Mouse (Mus musculus): Measurements from ENCODE around the gene Atf4.

Gene Atf4

DNA sequence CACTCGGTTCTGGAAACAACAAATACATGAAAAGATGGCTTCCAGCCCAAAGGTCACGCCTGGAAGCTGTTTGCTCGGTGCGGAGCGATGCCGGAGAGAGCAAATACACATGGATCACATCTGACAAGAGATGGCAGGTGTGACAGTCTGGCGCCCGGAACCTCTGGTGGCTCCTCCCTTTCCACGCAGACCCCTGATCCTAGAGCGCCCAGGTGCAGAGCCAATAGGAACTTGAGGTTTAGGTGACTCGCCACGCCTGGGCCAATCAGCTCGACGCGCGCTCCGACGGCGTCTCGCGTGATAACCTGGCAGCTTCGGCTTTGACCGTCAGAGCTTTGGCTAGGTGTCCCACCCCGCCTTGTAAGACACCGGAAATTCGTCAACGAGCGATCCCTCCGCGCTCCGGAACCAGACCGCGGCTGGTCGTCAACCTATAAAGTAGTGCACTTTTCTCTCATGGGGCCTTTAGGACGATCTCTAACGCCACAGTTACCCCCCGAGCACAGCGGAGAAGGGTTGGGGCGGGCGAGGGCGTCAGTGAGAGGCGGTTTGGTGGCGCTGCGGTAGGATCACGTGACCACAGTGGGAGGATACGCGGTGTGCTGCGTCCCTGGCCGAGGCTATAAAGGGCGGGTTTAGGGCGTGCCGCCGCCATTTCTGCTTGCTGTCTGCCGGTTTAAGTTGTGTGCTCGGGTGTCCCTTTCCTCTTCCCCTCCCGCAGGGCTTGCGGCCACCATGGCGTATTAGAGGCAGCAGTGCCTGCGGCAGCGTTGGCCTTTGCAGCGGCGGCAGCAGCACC lies at the start of gene Atf4:
TSS of gene Atf4 (plus strand) at position 338 of the 799 bp plus-strand sequence.
- peak; percentile 99 for DNase-seq (ENCODE audit: low read depth)

DNA sequence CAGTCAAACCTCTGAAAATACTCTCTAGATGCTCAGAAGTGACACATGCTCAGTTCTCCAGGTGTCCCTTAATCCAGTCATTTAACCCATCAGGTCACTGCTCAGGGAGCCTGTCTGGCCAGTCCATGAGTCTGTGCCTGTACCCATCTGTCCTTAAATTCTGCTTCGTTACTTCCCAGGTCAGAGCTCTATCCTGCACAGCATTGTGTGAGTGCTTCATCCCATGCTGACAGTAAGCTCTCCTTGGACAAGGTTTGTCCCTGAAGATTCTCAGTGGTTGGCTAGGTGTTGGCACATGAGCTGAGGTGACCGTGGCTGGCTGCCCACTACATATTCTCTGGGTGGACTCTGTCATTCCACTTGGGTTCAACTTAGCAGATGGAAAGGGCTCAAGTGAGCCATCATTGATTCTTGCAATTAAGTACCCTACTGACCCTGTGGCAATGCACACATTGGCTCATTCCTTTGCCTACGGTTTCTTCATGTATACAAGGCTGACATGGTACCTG lies 48.9 kb upstream of the Atf4 start:
- no peak for DNase-seq (ENCODE audit: low read depth)

DNA sequence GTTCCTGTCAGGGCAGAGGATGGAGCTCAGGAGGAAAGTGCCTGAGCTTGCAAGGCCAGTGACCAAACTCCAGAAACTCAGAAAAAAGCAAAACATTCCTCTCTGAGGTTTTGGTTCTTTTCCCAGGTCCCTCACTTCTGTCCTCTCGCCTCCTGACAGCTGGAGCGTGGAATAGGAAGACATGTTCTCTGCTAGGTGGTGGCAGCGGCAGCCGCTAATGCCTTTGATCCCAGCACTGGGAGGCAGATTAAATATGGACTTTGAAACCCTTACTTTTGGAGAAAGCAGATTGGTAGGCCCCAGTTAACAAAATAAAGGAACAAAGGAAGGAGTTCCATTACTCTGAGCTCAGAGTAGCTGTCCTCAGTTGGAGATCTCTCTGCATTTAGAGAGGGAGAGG lies 46.5 kb upstream of the Atf4 start:
- no peak for DNase-seq (ENCODE audit: low read depth)

DNA sequence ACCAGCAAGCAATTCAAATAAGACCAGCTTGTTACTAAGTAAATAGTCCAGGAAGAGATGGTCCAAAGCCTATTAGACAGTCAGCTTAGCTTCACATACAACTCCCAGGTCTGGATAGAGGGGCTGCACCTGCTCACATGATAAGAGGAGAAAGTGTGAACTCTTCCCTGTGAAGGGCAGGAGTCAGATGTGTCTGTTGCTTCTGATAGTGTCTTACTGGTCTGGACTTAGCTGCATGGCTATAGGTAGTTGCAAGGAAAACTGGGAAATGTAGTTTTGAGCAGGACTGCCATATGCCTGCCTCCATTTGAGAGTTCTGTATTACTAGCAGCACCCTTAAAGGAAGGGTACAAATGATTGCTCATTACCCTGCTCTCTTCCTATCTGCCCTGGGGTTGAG lies 41.3 kb upstream of the Atf4 start:
- no peak for DNase-seq (ENCODE audit: low read depth)

DNA sequence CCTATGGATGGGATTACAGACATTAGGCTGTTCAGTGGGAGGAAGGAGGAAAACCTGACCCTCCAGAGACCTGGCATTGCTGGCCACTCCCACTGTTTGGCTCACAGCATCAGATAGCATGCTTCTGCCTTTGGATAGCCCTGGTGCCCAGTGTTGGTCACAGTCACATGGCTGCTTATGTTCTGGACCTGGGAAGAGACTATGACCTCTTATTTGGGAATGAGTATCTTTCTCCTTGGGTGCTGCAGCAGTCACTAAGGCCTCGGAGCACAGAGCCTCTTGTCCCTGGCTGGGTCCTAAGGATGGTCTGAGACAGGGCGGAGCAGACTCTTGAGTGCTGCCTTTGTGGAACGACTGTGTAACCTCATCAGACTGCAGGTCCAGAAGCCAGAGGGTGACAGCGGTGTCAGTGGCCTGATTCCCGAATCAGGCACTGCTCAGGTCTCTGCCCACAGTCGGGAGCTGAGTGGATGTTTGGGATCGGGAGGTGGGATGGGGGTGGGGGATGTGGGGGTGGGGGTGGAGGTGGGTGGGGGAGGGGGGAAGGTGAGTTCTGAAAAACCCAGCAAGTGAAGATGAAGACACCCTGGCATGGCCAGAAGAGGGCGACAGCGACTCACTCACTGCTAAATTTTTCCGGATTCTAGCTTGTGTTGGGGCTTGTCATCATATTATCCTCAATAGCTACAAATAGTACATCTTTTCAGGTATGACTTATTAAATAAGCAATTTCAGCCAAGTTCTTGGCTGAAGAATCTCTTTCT lies 39.1 kb upstream of the Atf4 start:
- DNase-seq (ENCODE audit: low read depth): peak; percentile 82

DNA sequence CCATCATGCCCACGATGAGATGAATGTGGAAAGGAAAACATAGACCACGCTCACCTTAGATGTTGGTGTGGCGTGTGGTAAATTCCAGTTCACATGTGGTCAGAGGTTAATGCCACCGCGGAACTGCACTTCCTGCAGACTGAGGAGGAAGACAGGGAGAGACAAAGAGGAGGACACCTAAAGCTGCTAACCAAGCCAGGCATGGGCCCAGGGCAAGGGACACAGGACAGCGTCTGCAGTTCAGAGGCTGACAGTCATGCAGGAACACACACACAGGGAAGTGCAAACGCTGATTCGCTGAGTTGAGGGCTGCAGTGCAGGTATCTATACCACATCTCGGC lies 38.5 kb upstream of the Atf4 start:
- DNase-seq (ENCODE audit: low read depth): no peak

- DNase-seq (ENCODE audit: low read depth): no peak
Observed at GRCm38 (mm10) chr15:80217476-80217875, 37.5 kb upstream of the Atf4 start.

GRCm38 (mm10) chr15:80219211-80219610 lies 35.8 kb upstream of the Atf4 start:
- DNase-seq (ENCODE audit: low read depth): peak; percentile 96

- peak; percentile 67 for DNase-seq (ENCODE audit: low read depth)
Observed at GRCm38 (mm10) chr15:80219705-80220657, 35.0 kb upstream of the Atf4 start.

GRCm38 (mm10) chr15:80221031-80221430 lies 34.0 kb upstream of the Atf4 start:
- DNase-seq (ENCODE audit: low read depth): peak; percentile 78

DNA sequence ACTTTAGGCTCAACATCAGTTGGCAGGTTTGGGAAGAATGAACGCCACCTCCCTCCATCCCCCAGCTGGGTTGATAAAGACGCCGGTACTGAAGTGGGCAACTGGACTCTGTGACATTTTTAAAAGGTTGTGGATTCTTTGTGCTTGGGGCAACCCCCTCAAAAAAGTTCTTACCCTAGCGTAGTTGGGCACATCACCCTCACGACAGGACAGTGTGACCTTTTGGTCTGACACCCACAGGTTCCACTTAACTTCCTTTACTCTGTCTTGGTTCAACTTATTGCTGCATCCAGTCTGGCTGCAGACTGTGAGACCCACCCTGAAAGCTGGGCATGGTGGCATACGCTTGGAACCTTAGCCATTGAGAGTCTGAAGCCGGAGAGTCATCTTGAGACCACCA lies 31.2 kb upstream of the Atf4 start:
- DNase-seq (ENCODE audit: low read depth): peak; percentile 29

GRCm38 (mm10) chr15:80225208-80225607 lies 29.8 kb upstream of the Atf4 start:
- peak; percentile 92 for DNase-seq (ENCODE audit: low read depth)

DNA sequence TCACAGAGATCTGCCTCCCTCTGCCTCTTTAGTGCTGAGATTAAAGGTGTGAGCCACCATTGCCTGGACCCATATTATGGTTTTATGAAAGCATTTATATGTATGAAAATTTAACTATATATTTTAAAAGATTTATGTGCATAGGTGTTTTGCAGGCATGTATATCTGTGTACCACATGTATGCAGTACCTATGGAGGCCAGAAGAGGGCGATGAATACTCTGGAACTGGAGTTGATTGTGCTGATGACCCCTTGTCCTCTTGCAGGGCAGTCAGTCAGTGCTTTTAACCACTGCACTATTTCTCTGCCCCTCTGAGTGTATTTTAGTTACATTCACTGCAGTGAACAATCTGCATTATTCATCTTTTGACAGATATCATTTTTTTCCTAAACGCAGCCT lies 29.2 kb upstream of the Atf4 start:
- peak; percentile 87 for DNase-seq (ENCODE audit: low read depth)

DNA sequence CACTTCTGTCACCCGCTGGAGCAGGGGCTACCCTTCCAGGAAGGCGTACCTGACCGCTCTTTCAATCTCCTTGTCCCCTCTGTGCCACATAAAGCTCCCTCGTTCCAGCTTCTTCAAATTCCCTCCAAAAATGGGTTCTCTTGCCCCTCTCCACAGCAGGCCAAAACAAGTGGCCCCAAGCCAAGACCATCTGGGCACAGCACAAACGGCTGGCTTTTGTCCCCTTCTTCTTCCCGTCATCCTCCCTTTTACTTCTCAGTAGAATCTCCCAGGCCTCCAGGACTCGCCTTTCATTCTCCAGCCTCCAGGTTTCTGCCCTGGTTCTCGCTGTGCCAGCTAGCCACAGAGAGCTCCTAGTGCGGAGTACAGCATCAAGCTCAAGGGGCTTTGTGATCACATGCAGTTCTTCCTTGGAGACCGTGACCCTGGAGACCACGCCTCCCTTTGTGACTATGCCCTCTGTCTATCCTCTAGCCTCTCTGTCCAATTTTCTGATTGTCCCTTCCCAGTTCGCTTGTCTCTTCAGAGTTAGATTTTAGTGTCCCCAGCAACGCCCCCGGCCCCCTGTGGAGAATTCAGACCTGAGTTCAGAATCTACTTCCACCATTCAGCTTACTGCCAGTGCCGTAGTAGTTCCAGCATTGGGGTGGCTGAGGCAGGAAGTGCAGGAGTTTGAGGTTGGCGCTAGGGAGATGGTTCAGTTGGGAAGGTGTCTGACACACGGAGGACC lies 26.7 kb upstream of the Atf4 start:
- no peak for DNase-seq (ENCODE audit: low read depth)

GRCm38 (mm10) chr15:80232331-80232730 lies 22.7 kb upstream of the Atf4 start:
- peak; percentile 30 for DNase-seq (ENCODE audit: low read depth)

- no peak for DNase-seq (ENCODE audit: low read depth)
Observed at GRCm38 (mm10) chr15:80233053-80233452, 21.9 kb upstream of the Atf4 start.

DNA sequence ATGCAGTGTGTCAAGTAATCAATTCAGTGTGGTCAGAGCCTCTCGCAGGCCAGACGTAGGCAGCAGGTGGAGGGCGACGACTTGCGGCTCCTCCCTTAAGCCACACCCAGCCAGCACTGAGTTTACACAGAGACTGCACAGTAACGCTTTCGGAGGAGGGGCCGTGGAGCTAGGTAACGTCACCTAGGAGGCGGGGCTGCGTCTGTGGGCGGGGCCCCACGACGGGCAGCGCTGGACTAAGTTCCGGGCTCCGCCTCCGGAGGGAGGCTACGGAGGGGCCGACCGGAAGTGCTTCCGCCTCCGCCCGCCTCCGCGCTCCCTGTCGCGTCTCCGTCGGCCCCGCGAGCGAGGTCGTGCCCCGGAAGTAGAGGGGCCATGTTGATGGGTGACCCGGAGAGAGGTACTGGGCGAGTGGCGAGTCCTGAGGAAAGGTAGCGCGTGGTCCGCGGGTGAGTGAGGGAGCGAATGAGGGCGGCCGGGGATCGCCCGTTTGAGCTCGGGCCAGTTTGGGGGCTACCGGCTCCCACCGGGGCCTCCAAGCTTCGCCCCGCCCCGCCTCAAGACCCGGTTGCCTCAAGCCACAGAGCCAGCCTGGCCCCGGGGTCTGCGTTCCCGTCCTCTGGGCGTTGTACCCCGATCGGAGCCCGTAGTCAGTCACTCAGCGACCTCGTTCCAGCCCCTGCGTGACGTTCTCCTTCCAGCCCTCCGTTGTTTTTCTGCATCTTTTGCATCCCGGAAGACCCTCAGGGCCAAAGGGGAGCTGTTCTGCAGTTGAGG lies 21.1 kb upstream of the Atf4 start, which contains the start of gene Mief1:
TSS of gene Mief1 (plus strand) at position 286 of the 777 bp plus-strand sequence.
- DNase-seq (ENCODE audit: low read depth): peak; percentile 99

- no peak for DNase-seq (ENCODE audit: low read depth)
Observed at GRCm38 (mm10) chr15:80235535-80235934, 19.4 kb upstream of the Atf4 start, which contains the start of gene AC140267.1. TSS of gene AC140267.1 (plus strand) at chr15:80235835.

- no peak for DNase-seq (ENCODE audit: low read depth)
Observed at GRCm38 (mm10) chr15:80248135-80248534, 6.8 kb upstream of the Atf4 start.

- no peak for DNase-seq (ENCODE audit: low read depth)
Observed at GRCm38 (mm10) chr15:80248596-80248995, 6.4 kb upstream of the Atf4 start.

All from induced T-regulatory cell, adult 2 months (primary cell).